Mouse (Mus musculus) liver, postnatal 0 days (tissue): ENCODE measurements around the gene Col9a3. TPM values are rescaled to one million over a fixed set of nuclear protein-coding genes. Genes with fewer than 3 reads are reported as not detected.

Experiments used
- ATAC-seq: fragments of 200-750 bp; cut with Nextera tagmentation; 2 replicates; pipeline ENCODE4 v1.8.0; 2017; ENCODE audit warnings: mild to moderate bottlenecking, moderate library complexity
- DNase-seq: peaks from one replicate; pipeline ENCODE4 v3.0.0-alpha.2; 2016
- H3K27ac ChIP-seq: fragments of 300-500 bp; sonication (generic); 2 replicates; pipeline ENCODE4 v1.5.1; 2014; ENCODE audit warnings: antibody characterized with exemption, moderate library complexity, mild to moderate bottlenecking, low read depth
- H3K27me3 ChIP-seq: fragments of 300-500 bp; sonication (generic); 2 replicates; pipeline ENCODE4 v1.6.1; 2014; ENCODE audit warnings: low read length, control low read depth, mixed read lengths; ENCODE audit not compliant: insufficient read depth
- H3K36me3 ChIP-seq: fragments of 300-500 bp; sonication (generic); replicated peaks from 2 replicates; pipeline ENCODE4 v1.6.1; 2014; ENCODE audit warnings: mild to moderate bottlenecking, control low read depth, low read length, moderate library complexity, mixed read lengths; ENCODE audit not compliant: insufficient read depth
- H3K4me1 ChIP-seq: fragments of 300-500 bp; sonication (generic); 2 replicates; pipeline ENCODE4 v1.6.1; 2014; ENCODE audit warnings: antibody characterized with exemption, mild to moderate bottlenecking, control low read depth; ENCODE audit not compliant: insufficient read depth
- H3K4me2 ChIP-seq: fragments of 300-500 bp; sonication (generic); 2 replicates; pipeline ENCODE4 v1.6.1; 2014; ENCODE audit warnings: low read depth, mild to moderate bottlenecking, low read length, moderate library complexity, mixed read lengths
- H3K4me3 ChIP-seq: fragments of 300-500 bp; sonication (generic); 2 replicates; pipeline ENCODE4 v1.5.1; 2014; ENCODE audit warnings: low read depth, low read length
- H3K9ac ChIP-seq: fragments of 300-500 bp; sonication (generic); replicated peaks from 2 replicates; pipeline ENCODE4 v1.6.1; 2014; ENCODE audit warnings: mild to moderate bottlenecking, moderate library complexity
- H3K9me3 ChIP-seq: fragments of 300-500 bp; sonication (generic); 2 replicates; pipeline ENCODE4 v1.6.1; 2016; ENCODE audit warnings: mild to moderate bottlenecking, control low read depth, low read length, mixed read lengths
- CTCF ChIP-seq: sonication (generic); IDR thresholded peaks from 2 replicates; pipeline ENCODE4 v1.5.1; 2016; ENCODE audit warnings: antibody characterized with exemption, low read depth
- EP300 ChIP-seq: IDR thresholded peaks from 2 replicates; pipeline ENCODE4 v1.6.1; 2016; ENCODE audit warnings: antibody characterized with exemption, low read depth, mild to moderate bottlenecking
- WGBS: fragments of 180-500 bp; shearing (Covaris S2); extraction: QIAGEN DNeasy Blood & Tissue Kit; methylation state at CpG from one replicate; pipeline ENCODE4 v1.1.7; 2014; ENCODE audit not compliant: insufficient replicate concordance; 5-methylcytosine and 5-hydroxymethylcytosine counted together
- polyA plus RNA-seq: library from polyadenylated mRNA; unstranded; fragments of >200 nt; fragmentation: Nextera tagmentation; extraction: Ambion mirVana; gene quantifications from 2 replicates; pipeline ENCODE4 v1.2.1, GENCODE M21; 2015

The Col9a3 gene
- polyA plus RNA-seq, 1 experiment from 2014 or later: 0.63 TPM

DNA sequence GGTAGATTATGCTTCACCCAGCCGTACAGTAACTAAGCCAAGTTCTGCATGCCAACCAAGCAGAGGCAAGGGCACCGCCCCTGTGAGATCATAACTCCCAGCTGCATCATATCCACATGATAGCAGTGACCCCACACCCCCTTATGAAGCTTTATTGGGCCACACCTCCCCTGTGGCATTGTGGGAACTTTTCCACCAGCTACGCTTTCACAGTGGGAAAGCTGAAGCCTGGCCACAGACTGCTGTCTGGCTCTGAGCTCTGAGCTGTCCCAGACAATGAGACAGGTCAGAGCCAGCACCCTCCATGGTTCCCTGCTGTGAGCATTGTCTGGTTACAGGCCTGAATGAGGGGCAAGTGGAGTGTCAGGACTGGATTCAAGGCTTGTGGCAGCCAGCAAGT is 16.6 kb upstream of the Col9a3 start, which contains the start of gene Mrgbp:
Gene Mrgbp (plus strand): TSS at position 303 of the 400 bp plus-strand sequence.
- no peak for DNase-seq
- 72% methylated on average over 3 of the region's 3 CpGs for WGBS
- Histone ChIP-seq H3K27ac (no peak within 1 kb of the TSS), H3K4me1 (peaks cover 16% of the 10 kb centered on the region), H3K9me3 (no peaks in the 10 kb centered on the region), H3K27me3 (no peaks in the 10 kb centered on the region), H3K4me3 (no peak within 1 kb of the TSS), H3K36me3 (peaks cover 10% of the 10 kb centered on the region), H3K4me2 (no peak within 1 kb of the TSS), H3K9ac (no peak within 1 kb of the TSS)
- TF ChIP-seq CTCF (no peak), EP300 (no peak)
- no peak for ATAC-seq

GRCm38 (mm10) chr2:180582481-180583153 is 15.0 kb upstream of the Col9a3 start:
- peak overlapping the region; percentile 78 for H3K27ac ChIP-seq
- peak overlapping the region; percentile 94 for H3K4me3 ChIP-seq
- H3K36me3 ChIP-seq: peaks cover 17% of the 10 kb centered on the region
- peak; percentile 99 for TF ChIP-seq CTCF
- no peak for TF ChIP-seq EP300
- H3K9me3 ChIP-seq: no peaks in the 10 kb centered on the region
- H3K9ac ChIP-seq: peak overlapping the region; percentile 97
- peak; percentile 89 for ATAC-seq
- WGBS: under 1% methylated on average over 57 of the region's 57 CpGs
- H3K4me2 ChIP-seq: peak overlapping the region; percentile 99
- peak; percentile 97 for DNase-seq
- no peaks in the 10 kb centered on the region for H3K27me3 ChIP-seq
- H3K4me1 ChIP-seq: peaks cover 16% of the 10 kb centered on the region

DNA sequence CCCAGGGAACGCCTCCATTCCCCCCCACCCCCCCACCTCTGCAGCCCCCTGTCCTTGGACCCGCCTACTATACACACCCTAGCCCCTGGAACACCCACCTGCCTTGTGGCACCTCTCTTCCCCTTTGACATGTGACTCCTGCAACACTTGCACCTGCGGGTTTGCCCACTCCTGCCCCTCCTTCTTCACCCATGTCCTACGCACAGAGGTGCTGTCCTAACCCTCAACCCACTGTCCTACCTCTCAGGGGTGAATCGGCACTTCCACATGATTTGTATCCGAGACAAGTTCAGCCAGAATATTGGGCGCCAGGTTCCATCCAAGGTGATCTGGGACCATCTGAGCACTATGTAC is 14.5 kb upstream of the Col9a3 start:
- peak overlapping the region; percentile 94 for H3K4me3 ChIP-seq
- no peaks in the 10 kb centered on the region for H3K9me3 ChIP-seq
- H3K27me3 ChIP-seq: no peaks in the 10 kb centered on the region
- 12% methylated on average over 7 of the region's 7 CpGs for WGBS
- H3K36me3 ChIP-seq: peaks cover 17% of the 10 kb centered on the region
- H3K4me1 ChIP-seq: peaks cover 16% of the 10 kb centered on the region
- DNase-seq (no peak), ATAC-seq (peak; percentile 38)
- H3K27ac ChIP-seq: peak overlapping the region; percentile 78
- TF ChIP-seq EP300 (no peak), CTCF (no peak)
- H3K4me2 ChIP-seq: peak overlapping the region; percentile 99
- peak overlapping the region; percentile 97 for H3K9ac ChIP-seq

DNA sequence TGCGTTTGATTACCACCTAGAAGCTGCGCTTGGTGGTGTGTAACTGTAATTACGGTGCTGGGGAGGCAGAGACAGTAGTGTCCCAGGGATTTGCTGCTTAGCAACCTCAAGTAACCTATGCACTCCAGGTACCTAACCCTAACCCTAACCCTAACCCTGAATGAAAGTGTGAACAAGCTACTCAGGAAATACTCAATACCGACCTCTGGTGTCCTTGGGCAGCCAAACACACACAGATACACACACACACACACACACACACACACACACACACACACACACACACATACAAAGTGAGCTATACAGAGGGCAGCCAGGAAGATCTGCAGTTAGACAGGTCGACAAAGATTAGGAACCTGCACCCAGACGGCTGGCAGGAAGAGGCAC is 8.9 kb upstream of the Col9a3 start:
- peak; percentile 41; the same call in 1 of the 2 replicates for TF ChIP-seq CTCF
- TF ChIP-seq EP300: no peak
- H3K4me3 ChIP-seq: peak overlapping the region; percentile 69
- peaks cover 16% of the 10 kb centered on the region for H3K4me1 ChIP-seq
- peak overlapping the region; percentile 94 for H3K4me2 ChIP-seq
- H3K27ac ChIP-seq: peak overlapping the region; percentile 84
- H3K36me3 ChIP-seq: peaks cover 46% of the 10 kb centered on the region
- H3K9me3 ChIP-seq: no peaks in the 10 kb centered on the region
- peak; percentile 47; the same call in 1 of the 2 replicates for ATAC-seq
- H3K27me3 ChIP-seq: no peaks in the 10 kb centered on the region
- 44% methylated on average over 6 of the region's 6 CpGs for WGBS
- no peak for DNase-seq
- H3K9ac ChIP-seq: peak overlapping the region; percentile 79

GRCm38 (mm10) chr2:180589123-180589831 is 8.3 kb upstream of the Col9a3 start, which contains the start of gene Ogfr:
Gene Ogfr (plus strand): TSS chr2:180589245.
- Histone ChIP-seq H3K4me3 (peak within 1 kb of the TSS; percentile 69), H3K4me1 (peaks cover 12% of the 10 kb centered on the region), H3K9me3 (no peaks in the 10 kb centered on the region), H3K4me2 (peak within 1 kb of the TSS; percentile 94), H3K9ac (peak within 1 kb of the TSS; percentile 79), H3K36me3 (peaks cover 51% of the 10 kb centered on the region), H3K27ac (peak within 1 kb of the TSS; percentile 84), H3K27me3 (no peaks in the 10 kb centered on the region)
- peak; percentile 89 for DNase-seq
- under 1% methylated on average over 57 of the region's 67 CpGs for WGBS
- peak; percentile 46 for TF ChIP-seq CTCF
- no peak for TF ChIP-seq EP300
- peak; percentile 94 for ATAC-seq

GRCm38 (mm10) chr2:180598157-180598705 is 641 bp downstream of the Col9a3 start:
- Histone ChIP-seq H3K9ac (no peak overlapping the region), H3K9me3 (no peaks in the 10 kb centered on the region), H3K4me3 (no peak overlapping the region; the same call in 1 of the 2 replicates), H3K27ac (no peak overlapping the region), H3K27me3 (peaks cover 12% of the 10 kb centered on the region; the same call in 1 of the 2 replicates), H3K4me1 (no peaks in the 10 kb centered on the region), H3K36me3 (peaks cover 17% of the 10 kb centered on the region), H3K4me2 (no peak overlapping the region; the same call in 1 of the 2 replicates)
- DNase-seq: no peak
- ATAC-seq: no peak
- TF ChIP-seq CTCF: no peak
- TF ChIP-seq EP300: no peak
- 7% methylated on average over 32 of the region's 41 CpGs for WGBS
